Mouse (Mus musculus): Measurements from ENCODE around the gene Smim14. TPM values are rescaled to one million over a fixed set of nuclear protein-coding genes. Genes with fewer than 3 reads are reported as not detected.
A peak's percentile ranks its signal among the peaks of the same experiment; 100 is the strongest.

The Smim14 gene
- total and polyA plus RNA-seq, 2 experiments from 2014 or later, result 156 to 190 TPM

GRCm38 (mm10) chr5:65565486-65565885 lies 28.5 kb upstream of the Smim14 start:
- H3K4me1 ChIP-seq (ENCODE audit: control insufficient read depth, insufficient read depth), result no peaks in the 10 kb centered on the region
- no peaks in the 10 kb centered on the region for H3K27me3 ChIP-seq (ENCODE audit: control insufficient read depth, insufficient read depth, low read length)
- H3K9me3 ChIP-seq (replicated peaks; ENCODE audit: control insufficient read depth, low read length), result no peaks in the 10 kb centered on the region
- DNase-seq (ENCODE audit: low spot score), result no peak
- H3K4me3 ChIP-seq (ENCODE audit: low read depth, low read length), result no peak overlapping the region
- no peak for ATAC-seq (ENCODE audit: insufficient read depth, low read depth)
- H3K9ac ChIP-seq (replicated peaks; ENCODE audit: low read depth, low read length), result no peak overlapping the region
- H3K27ac ChIP-seq (ENCODE audit: low read depth), result no peak overlapping the region
- TF ChIP-seq EP300 (IDR thresholded peaks at IDR 0.05; ENCODE audit: low read depth) (no peak), CTCF (IDR thresholded peaks at IDR 0.05; ENCODE audit: low read depth) (no peak)
- no peak overlapping the region for H3K4me2 ChIP-seq (ENCODE audit: low read depth, low read length)
- peaks cover 14% of the 10 kb centered on the region; the same call in 1 of the 2 replicates for H3K36me3 ChIP-seq (replicated peaks; ENCODE audit: control insufficient read depth, insufficient read depth, low read length)
- 80% methylated on average over 2 of the region's 2 CpGs for WGBS

- no peak for ATAC-seq (ENCODE audit: insufficient read depth, low read depth)
Observed at GRCm38 (mm10) chr5:65561125-65561893, 24.3 kb upstream of the Smim14 start.

GRCm38 (mm10) chr5:65557109-65557508 lies 20.1 kb upstream of the Smim14 start:
- Histone ChIP-seq H3K36me3 (replicated peaks; ENCODE audit: control insufficient read depth, insufficient read depth, low read length) (0 out of 2 replicates have a peak, but pooled peaks cover 5% of the 10 kb centered on the region), H3K27me3 (ENCODE audit: control insufficient read depth, insufficient read depth, low read length) (no peaks in the 10 kb centered on the region), H3K27ac (ENCODE audit: low read depth) (0 out of 2 replicates have a peak overlapping the region, but pooled peaks have one; percentile 6), H3K9ac (replicated peaks; ENCODE audit: low read depth, low read length) (no peak overlapping the region), H3K9me3 (replicated peaks; ENCODE audit: control insufficient read depth, low read length) (no peaks in the 10 kb centered on the region), H3K4me1 (ENCODE audit: control insufficient read depth, insufficient read depth) (no peaks in the 10 kb centered on the region), H3K4me3 (ENCODE audit: low read depth, low read length) (no peak overlapping the region), H3K4me2 (ENCODE audit: low read depth, low read length) (no peak overlapping the region)
- ATAC-seq (ENCODE audit: insufficient read depth, low read depth), result no peak
- DNase-seq (ENCODE audit: low spot score), result no peak
- TF ChIP-seq CTCF (IDR thresholded peaks at IDR 0.05; ENCODE audit: low read depth), result no peak
- no peak for TF ChIP-seq EP300 (IDR thresholded peaks at IDR 0.05; ENCODE audit: low read depth)

More at GRCm38 (mm10) chr5:65561125-65561893, 24.3 kb upstream of the Smim14 start:
- no peak overlapping the region for H3K27ac ChIP-seq (ENCODE audit: low read depth)
- no peak for DNase-seq (ENCODE audit: low spot score)
- no peak overlapping the region for H3K4me3 ChIP-seq (ENCODE audit: low read depth, low read length)
- H3K27me3 ChIP-seq (ENCODE audit: control insufficient read depth, insufficient read depth, low read length), result no peaks in the 10 kb centered on the region
- no peaks in the 10 kb centered on the region for H3K4me1 ChIP-seq (ENCODE audit: control insufficient read depth, insufficient read depth)
- no peaks in the 10 kb centered on the region for H3K36me3 ChIP-seq (replicated peaks; ENCODE audit: control insufficient read depth, insufficient read depth, low read length)
- TF ChIP-seq CTCF (IDR thresholded peaks at IDR 0.05; ENCODE audit: low read depth), result no peak
- TF ChIP-seq EP300 (IDR thresholded peaks at IDR 0.05; ENCODE audit: low read depth), result no peak
- no peaks in the 10 kb centered on the region for H3K9me3 ChIP-seq (replicated peaks; ENCODE audit: control insufficient read depth, low read length)
- WGBS, result 43% methylated on average over 17 of the region's 20 CpGs
- H3K9ac ChIP-seq (replicated peaks; ENCODE audit: low read depth, low read length), result no peak overlapping the region
- no peak overlapping the region for H3K4me2 ChIP-seq (ENCODE audit: low read depth, low read length)

- ATAC-seq (ENCODE audit: insufficient read depth, low read depth) (no peak), DNase-seq (ENCODE audit: low spot score) (no peak)
- H3K4me3 ChIP-seq (ENCODE audit: low read depth, low read length), result no peak overlapping the region
- H3K36me3 ChIP-seq (replicated peaks; ENCODE audit: control insufficient read depth, insufficient read depth, low read length), result 0 out of 2 replicates have a peak, but pooled peaks cover 5% of the 10 kb centered on the region
- H3K9ac ChIP-seq (replicated peaks; ENCODE audit: low read depth, low read length), result no peak overlapping the region
- TF ChIP-seq CTCF (IDR thresholded peaks at IDR 0.05; ENCODE audit: low read depth) (no peak), EP300 (IDR thresholded peaks at IDR 0.05; ENCODE audit: low read depth) (no peak)
- H3K9me3 ChIP-seq (replicated peaks; ENCODE audit: control insufficient read depth, low read length), result no peaks in the 10 kb centered on the region
- no peak overlapping the region for H3K4me2 ChIP-seq (ENCODE audit: low read depth, low read length)
- no peaks in the 10 kb centered on the region for H3K27me3 ChIP-seq (ENCODE audit: control insufficient read depth, insufficient read depth, low read length)
- peaks cover 15% of the 10 kb centered on the region; the same call in 1 of the 2 replicates for H3K4me1 ChIP-seq (ENCODE audit: control insufficient read depth, insufficient read depth)
- no peak overlapping the region for H3K27ac ChIP-seq (ENCODE audit: low read depth)
- 77% methylated on average over 1 of the region's 1 CpGs for WGBS
Observed at GRCm38 (mm10) chr5:65549677-65550076, 12.7 kb upstream of the Smim14 start.

- WGBS, result 91% methylated on average over 2 of the region's 2 CpGs
- Histone ChIP-seq H3K4me1 (ENCODE audit: control insufficient read depth, insufficient read depth) (0 out of 2 replicates have a peak, but pooled peaks cover 5% of the 10 kb centered on the region), H3K9ac (replicated peaks; ENCODE audit: low read depth, low read length) (no peak overlapping the region), H3K4me2 (ENCODE audit: low read depth, low read length) (no peak overlapping the region), H3K27me3 (ENCODE audit: control insufficient read depth, insufficient read depth, low read length) (no peaks in the 10 kb centered on the region), H3K4me3 (ENCODE audit: low read depth, low read length) (no peak overlapping the region), H3K9me3 (replicated peaks; ENCODE audit: control insufficient read depth, low read length) (no peaks in the 10 kb centered on the region), H3K27ac (ENCODE audit: low read depth) (no peak overlapping the region), H3K36me3 (replicated peaks; ENCODE audit: control insufficient read depth, insufficient read depth, low read length) (no peaks in the 10 kb centered on the region)
- ATAC-seq (ENCODE audit: insufficient read depth, low read depth) (no peak), DNase-seq (ENCODE audit: low spot score) (no peak)
- TF ChIP-seq EP300 (IDR thresholded peaks at IDR 0.05; ENCODE audit: low read depth) (no peak), CTCF (IDR thresholded peaks at IDR 0.05; ENCODE audit: low read depth) (no peak)
Observed at GRCm38 (mm10) chr5:65544616-65545015, 7.6 kb upstream of the Smim14 start.
